Comparison of ENCODE assay signal across 9 mouse cellular contexts in genomic region chrX:152172487-152172935, GRCm38 (mm10). TPM values are rescaled to one million over a fixed set of nuclear protein-coding genes. Genes with fewer than 3 reads are reported as not detected.
DNase-seq lines count a peak whose midpoint lies in the region; ATAC-seq and TF ChIP-seq lines count a peak whose summit lies in the region.
"Had no signal": no experiment of that assay in that cellular context is flagged by ENCODE, and none has a peak within 500 bp of the region (broad histone marks: within the 10 kb centered on the region; RNA-seq: fewer than 3 reads in every experiment).

No protein-coding gene starts in this region.

- TF ChIP-seq CTCF in CH12.LX (conservative IDR thresholded peaks at IDR 0.05 in 1 of 2, IDR thresholded peaks at IDR 0.05 in 1 of 2; ENCODE audit: low read depth in 2 of 2, low read length in 2 of 2) = no peak

- DNase-seq in hindbrain, embryonic 11.5 days (ENCODE audit: low spot score) = no peak
- DNase-seq in CH12.LX (ENCODE audit: extremely low read depth) = peak; percentile 53
- DNase-seq in cerebellum, adult 9-11 months = peak; percentile 59
- DNase-seq in heart, adult 9 months (ENCODE audit: low spot score in 2 of 2) = peak; percentile 76 to 86
- DNase-seq in kidney, postnatal 36 days = peak; percentile 50 to 59

- TF ChIP-seq POLR2A in CH12.LX (IDR thresholded peaks at IDR 0.05; ENCODE audit: low read depth, low read length) = no peak

- H3K27me3 ChIP-seq in hindbrain, embryonic 15.5 days = peaks cover 43% of the 10 kb centered on the region
- peaks cover 34% of the 10 kb centered on the region for H3K27me3 ChIP-seq in hindbrain, embryonic 11.5 days (ENCODE audit: control insufficient read depth, insufficient read depth, low read length)
- no peaks in the 10 kb centered on the region for H3K27me3 ChIP-seq in CH12.LX (replicated peaks)

- no peak for TF ChIP-seq RAD21 in CH12.LX (IDR thresholded peaks at IDR 0.05; ENCODE audit: low read depth, low read length)

- dilution Hi-C loops in CH12.LX (cut with MboI; ENCODE audit: extremely low pct_ligation_motif_present, extremely low pct_unique_long_range_greater_than_20kb, low sequenced_read_pairs) = no loop called here

- H3K9ac ChIP-seq in hindbrain, embryonic 15.5 days = no peak overlapping the region
- no peak overlapping the region for H3K9ac ChIP-seq in hindbrain, embryonic 11.5 days (ENCODE audit: low read depth, low read length)
- H3K9ac ChIP-seq in CH12.LX (ENCODE audit: insufficient read depth, low read depth) = no peak overlapping the region

- H3K4me3 ChIP-seq in hindbrain, embryonic 15.5 days = no peak overlapping the region
- H3K4me3 ChIP-seq in hindbrain, embryonic 11.5 days (ENCODE audit: low read depth, low read length) = no peak overlapping the region
- no peak overlapping the region for H3K4me3 ChIP-seq in CH12.LX (replicated peaks in 1 of 3; ENCODE audit: low read depth in 2 of 3, low read length in 2 of 3, poor library complexity in 1 of 3)

- H3K4me1 ChIP-seq in hindbrain, embryonic 15.5 days (replicated peaks) = 0 out of 2 replicates have a peak, but pooled peaks cover 8% of the 10 kb centered on the region
- H3K4me1 ChIP-seq in hindbrain, embryonic 11.5 days (replicated peaks; ENCODE audit: control insufficient read depth, insufficient read depth, low read length) = no peaks in the 10 kb centered on the region
- H3K4me1 ChIP-seq in CH12.LX (ENCODE audit: control insufficient read depth in 1 of 2, insufficient read depth in 2 of 2) = peaks cover 7 to 26% of the 10 kb centered on the region in 2 experiments

- in situ Hi-C loops in CH12.LX (cut with MboI; ENCODE audit: low pct_ligation_motif_present, low pct_unique_long_range_greater_than_20kb, low sequenced_read_pairs) = no loop called here

- 44% methylated on average over 2 of the region's 3 CpGs for WGBS in hindbrain, embryonic 15.5 days
- WGBS in hindbrain, embryonic 11.5 days = 54% methylated on average over 3 of the region's 3 CpGs

- 0 out of 2 replicates have a peak, but pooled peaks have one; percentile 27 for ATAC-seq in hindbrain, embryonic 15.5 days (ENCODE audit: low FRiP score, low read depth)
- no peak for ATAC-seq in hindbrain, embryonic 11.5 days (ENCODE audit: low FRiP score)
- ATAC-seq in megakaryocyte progenitor cell, adult 5-6 weeks (replicated peaks; ENCODE audit: poor library complexity) = peak; percentile 82
- no peak for ATAC-seq in inflammation-experienced regulatory T-cells, adult 6 months

- no peaks in the 10 kb centered on the region for H3K79me2 ChIP-seq in CH12.LX (replicated peaks; ENCODE audit: control insufficient read depth, extremely low read depth, insufficient read depth, poor library complexity, severe bottlenecking)

- no peaks in the 10 kb centered on the region for H3K9me3 ChIP-seq in hindbrain, embryonic 15.5 days
- H3K9me3 ChIP-seq in hindbrain, embryonic 11.5 days (ENCODE audit: control insufficient read depth, low read length) = no peaks in the 10 kb centered on the region
- no peaks in the 10 kb centered on the region for H3K9me3 ChIP-seq in CH12.LX (replicated peaks; ENCODE audit: low read length)
- H3K9me3 ChIP-seq: G1E had no signal

- H3K36me3 ChIP-seq in hindbrain, embryonic 15.5 days = no peaks in the 10 kb centered on the region
- H3K36me3 ChIP-seq in hindbrain, embryonic 11.5 days (ENCODE audit: control insufficient read depth, insufficient read depth, low read length) = no peaks in the 10 kb centered on the region
- no peaks in the 10 kb centered on the region for H3K36me3 ChIP-seq in CH12.LX (replicated peaks in 1 of 2; ENCODE audit: control insufficient read depth in 1 of 2, insufficient read depth in 1 of 2, low read length in 1 of 2)
- H3K36me3 ChIP-seq: G1E had no signal

- no peak overlapping the region for H3K4me2 ChIP-seq in hindbrain, embryonic 15.5 days
- H3K4me2 ChIP-seq in hindbrain, embryonic 11.5 days (replicated peaks; ENCODE audit: low read depth, low read length) = no peak overlapping the region
- H3K4me2 ChIP-seq in CH12.LX (ENCODE audit: insufficient read depth, low read depth, poor library complexity, severe bottlenecking) = peak overlapping the region; percentile 11; the same call in 1 of the 2 replicates

- no peak for TF ChIP-seq EP300 in CH12.LX (IDR thresholded peaks at IDR 0.05; ENCODE audit: low read length)

- no peak overlapping the region for H3K27ac ChIP-seq in hindbrain, embryonic 15.5 days (replicated peaks)
- no peak overlapping the region for H3K27ac ChIP-seq in hindbrain, embryonic 11.5 days (ENCODE audit: low read depth, low read length)
- no peak overlapping the region for H3K27ac ChIP-seq in CH12.LX (ENCODE audit: insufficient read depth, low read depth)

TF ChIP-seq in CH12.LX, 34 proteins besides CTCF, POLR2A, EP300 and RAD21:
- TF ChIP-seq ZNF384 (IDR thresholded peaks at IDR 0.05; ENCODE audit: low read depth, low read length) (no peak), ETS1 (conservative IDR thresholded peaks at IDR 0.05; ENCODE audit: low read depth, low read length) (no peak), TCF12 (IDR thresholded peaks at IDR 0.05; ENCODE audit: low read depth, low read length) (no peak), POLR2AphosphoS2 (IDR thresholded peaks at IDR 0.05; ENCODE audit: low read depth, low read length) (no peak), TBP (conservative IDR thresholded peaks at IDR 0.05; ENCODE audit: low read depth, low read length) (no peak), CHD2 (IDR thresholded peaks at IDR 0.05; ENCODE audit: low read length) (no peak), JUN (IDR thresholded peaks at IDR 0.05; ENCODE audit: insufficient read depth, low read depth, low read length) (no peak), USF1 (IDR thresholded peaks at IDR 0.05; ENCODE audit: low read depth, low read length) (no peak), NELFE (IDR thresholded peaks at IDR 0.05; ENCODE audit: low read depth, low read length) (no peak), MAFK (IDR thresholded peaks at IDR 0.05; ENCODE audit: insufficient replicate concordance, low read length) (no peak), USF2 (conservative IDR thresholded peaks at IDR 0.05; ENCODE audit: low read depth, low read length) (no peak)

RNA-seq across cellular contexts. Expression of gene Iqsec2, which starts 28.4 kb away (rescaled TPM):
- polyA plus RNA-seq in hindbrain, embryonic 15.5 days (2015; fragmentation: Nextera tagmentation; extraction: Ambion mirVana) = 6.9 and 8.7 TPM in 2 replicates
- polyA plus RNA-seq in hindbrain, embryonic 11.5 days (2014; fragmentation: Nextera tagmentation; extraction: Ambion mirVana) = 1.9 and 2.0 TPM in 2 replicates
- 1.2 and 1.8 TPM in 2 replicates for total RNA-seq in CH12.LX (2012; rRNA removed)
- 0.39 and 0.71 TPM in 2 replicates for total RNA-seq in CH12.LX (2014; rRNA removed)
- polyA plus RNA-seq in CH12.LX (2012; ENCODE audit: insufficient read length, low read depth) = 3.3 and 4.2 TPM in 2 replicates
- 2.4 and 5.8 TPM in 2 replicates for total RNA-seq in megakaryocyte progenitor cell, adult 5-6 weeks (2015)
- 0.92 and 1.3 TPM in 2 replicates for total RNA-seq in megakaryocyte progenitor cell, adult 5-6 weeks (2017)
- polyA plus RNA-seq in inflammation-experienced regulatory T-cells, adult 6 months (2017; shearing (Covaris generic)) = under 1 TPM in 2 of 3 experiments, not detected in 1; 0.35 to 0.36 TPM

Comparison
In these comparisons a context has a peak if more than half of its experiments do, and no peak if none do; other contexts are left out.
1. ATAC-seq: peak in hindbrain, embryonic 15.5 days (single experiment) and megakaryocyte progenitor cell, adult 5-6 weeks (single experiment); none in hindbrain, embryonic 11.5 days (single experiment) and inflammation-experienced regulatory T-cells, adult 6 months (single experiment).